8 mouse cellular contexts compared by ENCODE assay signal in genomic region chr2:3282866-3283601, GRCm38 (mm10). TPM values are rescaled to one million over a fixed set of nuclear protein-coding genes. Genes with fewer than 3 reads are reported as not detected.
DNase-seq lines count a peak whose midpoint lies in the region; ATAC-seq and TF ChIP-seq lines count a peak whose summit lies in the region.

No protein-coding gene starts in this region.

- ATAC-seq in stomach, embryonic 16.5 days (ENCODE audit: insufficient read depth, low FRiP score): no peak

- DNase-seq in kidney, adult 2 months: peak; percentile 1
- DNase-seq in kidney, postnatal 4 days: no peak
- peak; percentile 86 for DNase-seq in MEL (ENCODE audit: low read depth, low spot score)
- DNase-seq in embryonic facial prominence, embryonic 10.5 days (ENCODE audit: low spot score): peak; percentile 17
- peak; percentile 12 for DNase-seq in hindbrain, embryonic 10.5 days (ENCODE audit: low spot score)
- DNase-seq in liver, adult 2 months (ENCODE audit: extremely low read depth, low read depth, low spot score): peak; percentile 15
- no peak for DNase-seq in T-cell, adult 2 months (ENCODE audit: low spot score)

- 17% methylated on average over 12 of the region's 12 CpGs for whole genome bisulfite sequencing in kidney, adult 2 months
- 10% methylated on average over 12 of the region's 12 CpGs for WGBS in embryonic facial prominence, embryonic 10.5 days
- 13% methylated on average over 12 of the region's 12 CpGs for WGBS in hindbrain, embryonic 10.5 days
- WGBS in liver, adult 2 months: 8% methylated on average over 12 of the region's 12 CpGs
- WGBS in stomach, embryonic 16.5 days: 9% methylated on average over 12 of the region's 12 CpGs

- no peaks in the 10 kb centered on the region for H3K9me3 ChIP-seq in MEL (replicated peaks; ENCODE audit: insufficient read depth, low read length)
- peaks cover 3% of the 10 kb centered on the region; the same call in 1 of the 2 replicates for H3K9me3 ChIP-seq in embryonic facial prominence, embryonic 10.5 days
- H3K9me3 ChIP-seq in hindbrain, embryonic 10.5 days: no peaks in the 10 kb centered on the region
- H3K9me3 ChIP-seq in stomach, embryonic 16.5 days (replicated peaks; ENCODE audit: control insufficient read depth, low read length): no peaks in the 10 kb centered on the region

- no peak for TF ChIP-seq POLR2A in kidney, adult 2 months (IDR thresholded peaks at IDR 0.05; ENCODE audit: low read depth, low read length)
- TF ChIP-seq POLR2A in MEL (IDR thresholded peaks at IDR 0.05; ENCODE audit: control insufficient read depth in 1 of 2, insufficient read depth in 1 of 2, low read depth in 1 of 2, low read length in 2 of 2, poor library complexity in 1 of 2): peak in 1 of 2 experiments; percentile 60; a peak in 2 of 4 replicates
- TF ChIP-seq POLR2A in liver, adult 2 months (IDR thresholded peaks at IDR 0.05; ENCODE audit: extremely low read depth, insufficient read depth, low read length): no peak

- H3K79me2 ChIP-seq in MEL (ENCODE audit: control insufficient read depth, insufficient read depth, low read length, poor library complexity): peaks cover 19% of the 10 kb centered on the region
- no peaks in the 10 kb centered on the region; the same call in 1 of the 2 replicates for H3K79me2 ChIP-seq in liver, adult 2 months (ENCODE audit: control insufficient read depth, insufficient read depth, low read length)

- no peaks in the 10 kb centered on the region for H3K27me3 ChIP-seq in kidney, adult 2 months (replicated peaks; ENCODE audit: control insufficient read depth, insufficient read depth, low read length)
- no peaks in the 10 kb centered on the region for H3K27me3 ChIP-seq in MEL (ENCODE audit: control insufficient read depth in 1 of 2, insufficient read depth in 2 of 2, low read length in 2 of 2)
- H3K27me3 ChIP-seq in embryonic facial prominence, embryonic 10.5 days (replicated peaks; ENCODE audit: low read depth, poor library complexity, severe bottlenecking): no peaks in the 10 kb centered on the region
- H3K27me3 ChIP-seq in hindbrain, embryonic 10.5 days (ENCODE audit: insufficient read depth, poor library complexity, severe bottlenecking): no peaks in the 10 kb centered on the region
- no peaks in the 10 kb centered on the region for H3K27me3 ChIP-seq in liver, adult 2 months (ENCODE audit: control insufficient read depth, insufficient read depth, low read length)
- no peaks in the 10 kb centered on the region for H3K27me3 ChIP-seq in stomach, embryonic 16.5 days (ENCODE audit: control insufficient read depth, insufficient read depth, low read length)

- H3K4me1 ChIP-seq in kidney, adult 2 months (ENCODE audit: control insufficient read depth, insufficient read depth, low read length): no peaks in the 10 kb centered on the region
- H3K4me1 ChIP-seq in MEL (ENCODE audit: control insufficient read depth in 1 of 2, insufficient read depth in 2 of 2, low read length in 2 of 2): peaks cover 7 to 19% of the 10 kb centered on the region in 2 experiments
- H3K4me1 ChIP-seq in embryonic facial prominence, embryonic 10.5 days: peaks cover 16% of the 10 kb centered on the region
- H3K4me1 ChIP-seq in hindbrain, embryonic 10.5 days (replicated peaks): peaks cover 26% of the 10 kb centered on the region
- peaks cover 3% of the 10 kb centered on the region; the same call in 1 of the 2 replicates for H3K4me1 ChIP-seq in liver, adult 2 months (ENCODE audit: control insufficient read depth, insufficient read depth, low read length)
- peaks cover 13% of the 10 kb centered on the region for H3K4me1 ChIP-seq in stomach, embryonic 16.5 days (ENCODE audit: control insufficient read depth, insufficient read depth, low read length)

- TF ChIP-seq RAD21 in MEL (IDR thresholded peaks at IDR 0.05; ENCODE audit: low read depth, low read length): no peak

- TF ChIP-seq CTCF in kidney, adult 2 months (conservative IDR thresholded peaks at IDR 0.05; ENCODE audit: insufficient read depth, insufficient read length, low read depth, low read length): no peak
- no peak for TF ChIP-seq CTCF in MEL (IDR thresholded peaks at IDR 0.05 in 2 of 3, conservative IDR thresholded peaks at IDR 0.05 in 1 of 3; ENCODE audit: control insufficient read depth in 1 of 3, insufficient read depth in 1 of 3, low read depth in 2 of 3, low read length in 3 of 3, poor library complexity in 1 of 3, severe bottlenecking in 1 of 3)
- TF ChIP-seq CTCF in liver, adult 2 months (IDR thresholded peaks at IDR 0.05; ENCODE audit: low read depth, low read length): no peak

- H3K36me3 ChIP-seq in kidney, adult 2 months (ENCODE audit: control insufficient read depth, insufficient read depth, low read length): no peaks in the 10 kb centered on the region
- peaks cover 0 to 26% of the 10 kb centered on the region in 2 experiments; a peak in 2 of 4 replicates for H3K36me3 ChIP-seq in MEL (ENCODE audit: control insufficient read depth in 1 of 2, insufficient read depth in 2 of 2, low read length in 2 of 2)
- H3K36me3 ChIP-seq in embryonic facial prominence, embryonic 10.5 days (replicated peaks): no peaks in the 10 kb centered on the region
- H3K36me3 ChIP-seq in hindbrain, embryonic 10.5 days: no peaks in the 10 kb centered on the region
- H3K36me3 ChIP-seq in liver, adult 2 months (ENCODE audit: control insufficient read depth, insufficient read depth, low read length): no peaks in the 10 kb centered on the region
- no peaks in the 10 kb centered on the region for H3K36me3 ChIP-seq in stomach, embryonic 16.5 days (ENCODE audit: control insufficient read depth, insufficient read depth, low read length)

- TF ChIP-seq EP300 in MEL (IDR thresholded peaks at IDR 0.05; ENCODE audit: low read depth in 1 of 2, low read length in 2 of 2): peak in 1 of 2 experiments; percentile 13; a peak in 1 of 4 replicates

- H3K4me2 ChIP-seq in stomach, embryonic 16.5 days (ENCODE audit: low read depth, low read length): peak overlapping the region; percentile 82

- peak overlapping the region; percentile 32; the same call in 1 of the 2 replicates for H3K27ac ChIP-seq in kidney, adult 2 months (ENCODE audit: insufficient read depth, low read depth, low read length)
- H3K27ac ChIP-seq in MEL (ENCODE audit: control insufficient read depth, low read depth, low read length): peak overlapping the region; percentile 88
- peak overlapping the region; percentile 89 for H3K27ac ChIP-seq in embryonic facial prominence, embryonic 10.5 days (replicated peaks)
- H3K27ac ChIP-seq in hindbrain, embryonic 10.5 days: peak overlapping the region; percentile 93
- H3K27ac ChIP-seq in liver, adult 2 months (replicated peaks; ENCODE audit: insufficient read depth, low read depth, low read length): no peak overlapping the region
- peak overlapping the region; percentile 90 for H3K27ac ChIP-seq in stomach, embryonic 16.5 days (ENCODE audit: low read length)

- H3K9ac ChIP-seq in MEL (ENCODE audit: control insufficient read depth, low read depth, low read length, poor library complexity, severe bottlenecking): peak overlapping the region; percentile 76
- H3K9ac ChIP-seq in liver, adult 2 months (ENCODE audit: low read depth, low read length): peak overlapping the region; percentile 54
- peak overlapping the region; percentile 77 for H3K9ac ChIP-seq in stomach, embryonic 16.5 days (ENCODE audit: low read length)

- peak overlapping the region; percentile 67 for H3K4me3 ChIP-seq in kidney, adult 2 months (ENCODE audit: insufficient read depth, low read depth, low read length)
- H3K4me3 ChIP-seq in MEL (ENCODE audit: control insufficient read depth in 1 of 2, insufficient read depth in 1 of 2, low read depth in 2 of 2, low read length in 2 of 2): peak overlapping the region; percentile 64 to 73
- H3K4me3 ChIP-seq in embryonic facial prominence, embryonic 10.5 days: peak overlapping the region; percentile 81
- peak overlapping the region; percentile 82 for H3K4me3 ChIP-seq in hindbrain, embryonic 10.5 days
- H3K4me3 ChIP-seq in liver, adult 2 months (ENCODE audit: insufficient read depth, low read depth, low read length): peak overlapping the region; percentile 60
- peak overlapping the region; percentile 61 for H3K4me3 ChIP-seq in stomach, embryonic 16.5 days (replicated peaks; ENCODE audit: low read length)

RNA-seq across cellular contexts. Expression of gene Nmt2, which starts 1.0 kb away (rescaled TPM):
- polyA plus RNA-seq in kidney, adult 2 months (2012; rRNA removed): 5.0 and 5.9 TPM in 2 replicates
- total RNA-seq in MEL (2012; rRNA removed): 19.9 and 22.2 TPM in 2 replicates
- 10 to 100 TPM in 1 of 2 experiments, not detected in 1; 34.1 TPM for polyA plus RNA-seq in MEL (2012; ENCODE audit: insufficient read depth in 1 of 2, insufficient read length in 2 of 2, low read depth in 1 of 2, low replicate concordance in 2 of 2, missing spikeins in 1 of 2)
- 50.3 and 50.8 TPM in 2 replicates for polyA plus RNA-seq in embryonic facial prominence, embryonic 10.5 days (2016; fragmentation: Nextera tagmentation; extraction: Ambion mirVana)
- polyA plus RNA-seq in hindbrain, embryonic 10.5 days (2016; fragmentation: Nextera tagmentation; extraction: Ambion mirVana): 57.5 and 65.1 TPM in 2 replicates
- 13.2 and 16.4 TPM in 2 replicates for total RNA-seq in liver, adult 2 months (2014; rRNA removed)
- polyA plus RNA-seq in liver, adult 2 months (2012; rRNA removed): 5.1 and 5.4 TPM in 2 replicates
- 36.7 and 39.3 TPM in 2 replicates for polyA plus RNA-seq in stomach, embryonic 16.5 days (2015; fragmentation: Nextera tagmentation; extraction: Ambion mirVana)

RNA-seq across cellular contexts. Expression of gene Rpp38, which starts 49.4 kb away (rescaled TPM):
- 3.6 and 3.7 TPM in 2 replicates for polyA plus RNA-seq in kidney, adult 2 months (2012; rRNA removed)
- total RNA-seq in MEL (2012; rRNA removed): 13.6 and 16.6 TPM in 2 replicates
- 1 to 10 TPM in 1 of 2 experiments, not detected in 1; 9.9 TPM for polyA plus RNA-seq in MEL (2012; ENCODE audit: insufficient read depth in 1 of 2, insufficient read length in 2 of 2, low read depth in 1 of 2, low replicate concordance in 2 of 2, missing spikeins in 1 of 2)
- 19.0 and 20.5 TPM in 2 replicates for polyA plus RNA-seq in embryonic facial prominence, embryonic 10.5 days (2016; fragmentation: Nextera tagmentation; extraction: Ambion mirVana)
- polyA plus RNA-seq in hindbrain, embryonic 10.5 days (2016; fragmentation: Nextera tagmentation; extraction: Ambion mirVana): 17.0 and 22.1 TPM in 2 replicates
- 2.6 and 3.4 TPM in 2 replicates for total RNA-seq in liver, adult 2 months (2014; rRNA removed)
- 1.9 and 2.3 TPM in 2 replicates for polyA plus RNA-seq in liver, adult 2 months (2012; rRNA removed)
- polyA plus RNA-seq in stomach, embryonic 16.5 days (2015; fragmentation: Nextera tagmentation; extraction: Ambion mirVana): 21.1 and 22.0 TPM in 2 replicates

RNA-seq across cellular contexts. Expression of gene Acbd7, which starts 52.9 kb away (rescaled TPM):
- not detected in 2 replicates for polyA plus RNA-seq in kidney, adult 2 months (2012; rRNA removed)
- total RNA-seq in MEL (2012; rRNA removed): 3.7 and 5.7 TPM in 2 replicates
- polyA plus RNA-seq in MEL (2012; ENCODE audit: insufficient read depth in 1 of 2, insufficient read length in 2 of 2, low read depth in 1 of 2, low replicate concordance in 2 of 2, missing spikeins in 1 of 2): 1 to 10 TPM in 1 of 2 experiments, not detected in 1; 2.9 TPM
- polyA plus RNA-seq in embryonic facial prominence, embryonic 10.5 days (2016; fragmentation: Nextera tagmentation; extraction: Ambion mirVana): 0.31 and 0.41 TPM in 2 replicates
- 0.67 TPM in 1 of 2 replicates, not detected in the other for polyA plus RNA-seq in hindbrain, embryonic 10.5 days (2016; fragmentation: Nextera tagmentation; extraction: Ambion mirVana)
- not detected in 2 replicates for total RNA-seq in liver, adult 2 months (2014; rRNA removed)
- not detected in 2 replicates for polyA plus RNA-seq in liver, adult 2 months (2012; rRNA removed)
- 0.96 and 1.1 TPM in 2 replicates for polyA plus RNA-seq in stomach, embryonic 16.5 days (2015; fragmentation: Nextera tagmentation; extraction: Ambion mirVana)

Comparison
In these comparisons a context has a peak if more than half of its experiments do, and no peak if none do; other contexts are left out.
1. DNase-seq: peak in kidney, adult 2 months (single experiment), MEL (single experiment), embryonic facial prominence, embryonic 10.5 days (single experiment), hindbrain, embryonic 10.5 days (single experiment) and liver, adult 2 months (single experiment); none in kidney, postnatal 4 days (0 of 2) and T-cell, adult 2 months (single experiment).
2. Peak in every context shown above with its lines, with median percentiles within 50 percentile points of each other: H3K4me3 ChIP-seq and H3K9ac ChIP-seq.